Mouse (Mus musculus) stomach, embryonic 16.5 days (tissue): ENCODE measurements around the gene Slc39a11. TPM values are rescaled to one million over a fixed set of nuclear protein-coding genes. Genes with fewer than 3 reads are reported as not detected.

ENCODE experiments used
- ATAC-seq: fragments of 200-750 bp; cut with Nextera tagmentation; 2 replicates; pipeline ENCODE4 v1.8.0; 2017; ENCODE audit warnings: moderate number of reproducible peaks, moderate TSS enrichment; ENCODE audit not compliant: insufficient read depth, low FRiP score
- H3K27ac ChIP-seq: fragments of 300-500 bp; sonication (generic); 2 replicates; pipeline ENCODE4 v1.5.1; 2014; ENCODE audit warnings: low read length
- H3K27me3 ChIP-seq: fragments of 300-500 bp; sonication (generic); 2 replicates; pipeline ENCODE4 v1.6.1; 2014; ENCODE audit warnings: low read length, control low read depth, mixed read lengths; ENCODE audit not compliant: control insufficient read depth, insufficient read depth
- H3K36me3 ChIP-seq: fragments of 300-500 bp; sonication (generic); 2 replicates; pipeline ENCODE4 v1.6.1; 2014; ENCODE audit warnings: low read length; ENCODE audit not compliant: control insufficient read depth, insufficient read depth
- H3K4me1 ChIP-seq: fragments of 300-500 bp; sonication (generic); 2 replicates; pipeline ENCODE4 v1.6.1; 2014; ENCODE audit warnings: low read length, control low read depth, mixed read lengths; ENCODE audit not compliant: control insufficient read depth, insufficient read depth
- H3K4me2 ChIP-seq: fragments of 300-500 bp; sonication (generic); 2 replicates; pipeline ENCODE4 v1.6.1; 2014; ENCODE audit warnings: low read depth, low read length, mixed read lengths
- H3K4me3 ChIP-seq: fragments of 300-500 bp; sonication (generic); replicated peaks from 2 replicates; pipeline ENCODE4 v1.5.1; 2014; ENCODE audit warnings: mild to moderate bottlenecking, low read length
- H3K9ac ChIP-seq: fragments of 300-500 bp; sonication (generic); 2 replicates; pipeline ENCODE4 v1.6.1; 2014; ENCODE audit warnings: low read length
- H3K9me3 ChIP-seq: fragments of 300-500 bp; sonication (generic); replicated peaks from 2 replicates; pipeline ENCODE4 v1.6.1; 2016; ENCODE audit warnings: low read length, control low read depth; ENCODE audit not compliant: control insufficient read depth
- WGBS: fragments of 180-500 bp; shearing (Covaris S2); extraction: QIAGEN DNeasy Blood & Tissue Kit; methylation state at CpG from one replicate; pipeline ENCODE4 v1.1.7; 2014; 5-methylcytosine and 5-hydroxymethylcytosine counted together
- polyA plus RNA-seq: library from polyadenylated mRNA; unstranded; fragments of >200 nt; fragmentation: Nextera tagmentation; extraction: Ambion mirVana; gene quantifications from 2 replicates; pipeline ENCODE4 v1.2.1, GENCODE M21; 2015

Gene Slc39a11
- polyA plus RNA-seq, 1 experiment from 2014 or later, result 47.9 TPM

DNA sequence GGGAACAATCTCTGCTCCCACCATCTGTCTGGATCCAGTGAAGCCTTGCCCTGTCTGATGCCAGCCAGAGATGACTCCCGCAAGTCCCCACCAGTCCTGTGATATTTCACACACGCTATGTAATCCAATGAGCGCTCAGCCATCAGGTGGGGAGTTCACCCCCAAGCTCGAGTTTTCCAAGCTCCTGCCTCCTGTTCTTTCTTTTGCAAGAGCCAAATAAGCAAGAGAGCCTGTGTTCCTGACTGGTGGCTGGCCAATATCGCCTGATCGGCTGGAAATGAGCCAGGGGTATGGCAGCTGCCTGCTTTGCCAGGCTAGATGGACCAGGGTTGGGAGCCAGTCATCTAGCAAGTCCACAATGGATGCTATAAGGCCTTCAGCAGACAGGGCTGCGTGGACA, 95.7 kb downstream of the Slc39a11 start:
- Histone ChIP-seq H3K4me3 (no peak overlapping the region), H3K27me3 (no peaks in the 10 kb centered on the region), H3K27ac (no peak overlapping the region), H3K9ac (no peak overlapping the region), H3K9me3 (no peaks in the 10 kb centered on the region), H3K36me3 (no peaks in the 10 kb centered on the region), H3K4me2 (no peak overlapping the region), H3K4me1 (no peaks in the 10 kb centered on the region; the same call in 1 of the 2 replicates)
- no peak for ATAC-seq
- WGBS, result 82% methylated on average over 7 of the region's 7 CpGs

- no peak overlapping the region for H3K4me2 ChIP-seq
- no peaks in the 10 kb centered on the region for H3K27me3 ChIP-seq
- no peak for ATAC-seq
- WGBS, result 78% methylated on average over 13 of the region's 13 CpGs
- no peaks in the 10 kb centered on the region for H3K36me3 ChIP-seq
- H3K9me3 ChIP-seq, result no peaks in the 10 kb centered on the region
- no peaks in the 10 kb centered on the region; the same call in 1 of the 2 replicates for H3K4me1 ChIP-seq
- H3K27ac ChIP-seq, result no peak overlapping the region
- H3K9ac ChIP-seq, result no peak overlapping the region
- H3K4me3 ChIP-seq, result no peak overlapping the region
Measured at GRCm38 (mm10) chr11:113553605-113554004, 96.3 kb downstream of the Slc39a11 start.

DNA sequence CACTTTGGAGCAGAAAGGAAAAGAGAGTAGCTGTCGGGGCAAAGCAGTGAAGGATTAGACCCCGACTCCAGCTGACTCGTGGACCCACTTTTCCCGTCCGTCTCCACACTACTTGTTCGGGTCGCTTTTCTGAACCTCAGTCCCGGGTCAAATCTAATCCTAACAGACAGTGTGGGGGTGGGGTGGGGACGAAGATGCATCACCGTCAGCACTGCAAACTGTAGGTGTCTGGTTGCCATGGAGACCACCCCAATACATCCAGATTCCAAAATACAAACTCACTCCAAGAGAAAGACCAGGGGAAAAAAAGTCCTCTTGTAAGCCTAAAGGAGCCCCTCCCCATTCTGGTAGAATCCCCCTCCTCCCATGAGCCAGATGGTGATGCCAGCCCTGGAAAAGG, 97.3 kb downstream of the Slc39a11 start:
- Histone ChIP-seq H3K9me3 (no peaks in the 10 kb centered on the region), H3K9ac (no peak overlapping the region), H3K27ac (no peak overlapping the region), H3K4me3 (no peak overlapping the region), H3K27me3 (no peaks in the 10 kb centered on the region), H3K36me3 (no peaks in the 10 kb centered on the region), H3K4me1 (no peaks in the 10 kb centered on the region), H3K4me2 (no peak overlapping the region)
- 46% methylated on average over 10 of the region's 10 CpGs for WGBS
- no peak for ATAC-seq

- H3K27me3 ChIP-seq, result no peaks in the 10 kb centered on the region
- ATAC-seq, result no peak
- no peak overlapping the region; the same call in 1 of the 2 replicates for H3K9ac ChIP-seq
- H3K4me2 ChIP-seq, result no peak overlapping the region
- no peaks in the 10 kb centered on the region for H3K36me3 ChIP-seq
- WGBS, result 57% methylated on average over 11 of the region's 11 CpGs
- no peak overlapping the region for H3K27ac ChIP-seq
- H3K4me1 ChIP-seq, result 0 out of 2 replicates have a peak, but pooled peaks cover 4% of the 10 kb centered on the region
- H3K9me3 ChIP-seq, result no peaks in the 10 kb centered on the region
- H3K4me3 ChIP-seq, result no peak overlapping the region
Measured at GRCm38 (mm10) chr11:113546217-113546877, 103.5 kb downstream of the Slc39a11 start.

GRCm38 (mm10) chr11:113544017-113544640, 105.8 kb downstream of the Slc39a11 start:
- Histone ChIP-seq H3K9me3 (no peaks in the 10 kb centered on the region), H3K4me3 (no peak overlapping the region), H3K9ac (no peak overlapping the region), H3K4me1 (0 out of 2 replicates have a peak, but pooled peaks cover 8% of the 10 kb centered on the region), H3K27ac (no peak overlapping the region), H3K4me2 (no peak overlapping the region), H3K27me3 (no peaks in the 10 kb centered on the region), H3K36me3 (no peaks in the 10 kb centered on the region)
- 75% methylated on average over 11 of the region's 11 CpGs for WGBS
- ATAC-seq, result no peak

- Histone ChIP-seq H3K4me2 (no peak overlapping the region), H3K9me3 (no peaks in the 10 kb centered on the region), H3K36me3 (no peaks in the 10 kb centered on the region), H3K27me3 (no peaks in the 10 kb centered on the region), H3K9ac (no peak overlapping the region), H3K4me3 (no peak overlapping the region), H3K4me1 (peaks cover 4% of the 10 kb centered on the region; the same call in 1 of the 2 replicates), H3K27ac (no peak overlapping the region)
- no peak for ATAC-seq
- 96% methylated on average over 8 of the region's 8 CpGs for WGBS
Measured at GRCm38 (mm10) chr11:113541073-113541472, 108.8 kb downstream of the Slc39a11 start.

DNA sequence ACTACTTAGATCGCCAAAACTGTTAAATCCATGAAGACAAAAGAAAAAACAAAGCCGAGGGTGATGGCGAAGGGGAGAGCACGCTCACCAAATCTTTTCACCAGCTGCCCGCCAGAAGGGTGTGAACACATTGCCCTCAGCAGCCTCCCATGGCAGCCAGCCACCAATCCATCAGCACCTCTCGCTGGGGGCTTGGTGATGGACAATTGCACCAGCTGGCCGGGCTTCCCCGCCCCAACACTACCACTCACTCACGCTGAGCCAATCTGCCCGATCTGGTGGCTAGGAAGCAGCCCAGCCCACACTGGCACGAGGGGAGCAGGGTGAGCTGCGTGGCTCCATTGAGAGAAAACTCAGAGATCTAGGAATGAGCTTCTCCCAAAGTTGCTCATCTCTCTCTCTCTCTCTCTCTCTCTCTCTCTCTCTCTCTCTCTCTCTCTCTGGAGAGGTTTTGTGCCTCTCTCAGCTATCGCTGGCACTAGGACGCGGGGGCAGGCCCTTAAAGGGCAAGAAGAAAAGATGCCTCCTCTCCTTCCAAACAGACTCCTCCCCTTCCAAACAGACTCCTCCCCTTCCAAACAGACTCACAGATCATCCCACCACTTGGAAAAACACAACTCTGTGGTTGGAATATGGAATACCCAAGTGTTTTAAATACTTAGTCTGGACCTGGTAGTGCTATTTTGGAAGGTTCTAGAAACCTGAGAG, 110.2 kb downstream of the Slc39a11 start:
- peak; percentile 37; the same call in 1 of the 2 replicates for ATAC-seq
- peaks cover 4% of the 10 kb centered on the region; the same call in 1 of the 2 replicates for H3K4me1 ChIP-seq
- WGBS, result 51% methylated on average over 15 of the region's 15 CpGs
- no peak overlapping the region for H3K9ac ChIP-seq
- H3K9me3 ChIP-seq, result no peaks in the 10 kb centered on the region
- no peaks in the 10 kb centered on the region for H3K27me3 ChIP-seq
- H3K36me3 ChIP-seq, result no peaks in the 10 kb centered on the region
- no peak overlapping the region for H3K4me3 ChIP-seq
- H3K4me2 ChIP-seq, result no peak overlapping the region
- H3K27ac ChIP-seq, result no peak overlapping the region

DNA sequence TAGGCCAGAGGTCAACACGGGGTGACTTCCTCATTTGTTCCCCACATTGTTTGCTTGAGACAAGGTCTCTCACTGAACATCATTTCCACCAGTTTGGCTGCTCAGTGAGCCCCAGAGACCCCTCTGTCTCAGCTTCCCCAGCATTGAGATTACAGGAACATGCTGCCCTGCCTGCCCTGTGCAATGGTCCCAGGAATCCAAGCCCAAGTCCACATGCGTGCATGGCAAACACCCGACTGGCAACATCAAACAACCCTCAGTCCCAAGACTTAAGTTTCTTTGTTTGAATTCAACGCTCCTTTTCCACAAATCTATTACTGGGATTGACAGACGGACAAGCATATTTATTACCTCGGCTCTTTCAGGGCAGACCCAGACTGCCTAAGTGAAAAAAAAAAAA, 110.8 kb downstream of the Slc39a11 start:
- Histone ChIP-seq H3K4me3 (no peak overlapping the region), H3K27ac (no peak overlapping the region), H3K9ac (no peak overlapping the region), H3K27me3 (no peaks in the 10 kb centered on the region), H3K4me1 (peaks cover 4% of the 10 kb centered on the region; the same call in 1 of the 2 replicates), H3K9me3 (no peaks in the 10 kb centered on the region), H3K36me3 (no peaks in the 10 kb centered on the region), H3K4me2 (no peak overlapping the region)
- no peak for ATAC-seq
- 66% methylated on average over 6 of the region's 6 CpGs for WGBS

DNA sequence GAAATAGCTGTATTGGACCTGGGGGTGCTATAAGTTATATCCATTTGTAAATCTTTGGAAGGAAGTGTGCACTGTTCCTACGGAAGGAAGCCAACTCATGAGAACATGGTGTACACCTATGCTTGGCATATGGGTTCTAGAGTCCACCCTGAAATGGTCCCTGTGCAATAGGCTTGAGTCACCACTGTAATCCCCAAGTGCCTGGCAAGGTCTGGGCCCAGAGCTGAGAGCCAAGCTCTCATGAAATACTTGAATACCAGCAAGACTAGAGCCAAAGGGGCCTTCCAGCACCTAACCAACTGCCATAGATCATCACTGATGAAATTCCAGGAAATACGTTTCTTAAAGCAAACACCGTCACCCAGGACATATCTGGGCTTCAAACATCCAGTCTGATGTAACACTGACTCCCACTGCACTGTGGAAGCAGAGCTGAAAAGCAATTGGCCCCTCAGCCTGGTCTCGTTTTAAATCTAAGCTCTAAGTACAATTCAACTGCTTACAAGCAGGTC, 111.4 kb downstream of the Slc39a11 start:
- no peak overlapping the region for H3K27ac ChIP-seq
- H3K4me1 ChIP-seq, result peaks cover 6% of the 10 kb centered on the region; the same call in 1 of the 2 replicates
- no peak overlapping the region for H3K9ac ChIP-seq
- no peaks in the 10 kb centered on the region for H3K9me3 ChIP-seq
- H3K27me3 ChIP-seq, result no peaks in the 10 kb centered on the region
- H3K36me3 ChIP-seq, result no peaks in the 10 kb centered on the region
- WGBS, result 84% methylated on average over 4 of the region's 4 CpGs
- no peak overlapping the region for H3K4me3 ChIP-seq
- ATAC-seq, result no peak
- H3K4me2 ChIP-seq, result no peak overlapping the region
